Mouse (Mus musculus) central nervous system, embryonic 18 days (tissue): ENCODE results near the gene Abl1. TPM values are rescaled to one million over a fixed set of nuclear protein-coding genes. Genes with fewer than 3 reads are reported as not detected.

Experiments used
- polyA plus RNA-seq: library from polyadenylated mRNA; depleted of rRNA; stranded (reverse); fragments of >200 nt; gene quantifications from 2 replicates; pipeline ENCODE4 v1.2.3, GENCODE M21; 2012; rRNA removed

The Abl1 gene
- polyA plus RNA-seq, result 34.4 and 36.3 TPM in 2 replicates

DNA sequence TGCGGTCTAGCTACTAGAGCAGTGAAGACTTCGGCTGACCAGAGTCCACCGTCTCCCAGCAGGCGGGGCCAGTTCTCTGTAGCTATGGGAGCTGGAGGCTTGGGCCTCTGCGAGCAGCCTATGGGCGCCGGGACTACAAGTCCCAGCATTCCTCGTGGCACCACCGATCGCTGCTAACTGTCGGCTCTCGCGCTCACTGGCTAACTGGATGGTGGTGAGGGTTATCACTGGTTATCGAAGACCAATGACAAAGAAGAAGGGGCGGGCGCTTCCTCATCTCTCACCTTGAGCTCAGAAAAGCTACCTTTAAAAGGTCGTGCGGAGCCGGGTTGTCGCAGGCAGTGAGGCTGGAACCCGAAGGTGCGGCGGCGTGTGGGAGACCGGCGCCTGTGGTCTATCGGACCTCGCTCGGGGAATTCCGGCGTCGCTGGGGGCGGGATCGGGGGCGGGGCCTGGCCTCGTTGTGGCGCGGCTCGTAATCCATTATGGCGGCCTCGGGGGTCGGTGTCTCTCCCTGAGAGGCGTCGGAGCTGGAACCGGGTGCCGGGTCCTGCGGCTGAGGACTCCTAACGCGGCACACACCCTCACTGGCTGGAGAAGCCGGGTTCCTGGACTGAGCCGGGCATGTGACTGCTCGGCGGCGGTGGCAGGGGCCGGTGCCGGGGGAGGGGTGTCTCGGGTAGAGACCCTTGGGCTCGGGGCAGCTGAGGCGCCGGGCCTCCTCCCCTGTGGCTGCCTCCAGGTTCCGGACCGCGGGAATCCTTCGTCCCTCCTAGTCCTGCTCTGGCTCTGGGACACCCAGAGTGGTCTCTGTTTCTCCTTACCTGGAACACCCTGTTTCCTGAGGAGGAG, at the start of gene Abl1:
TSS of gene Abl1 (plus strand) at position 303 of the 852 bp plus-strand sequence.

DNA sequence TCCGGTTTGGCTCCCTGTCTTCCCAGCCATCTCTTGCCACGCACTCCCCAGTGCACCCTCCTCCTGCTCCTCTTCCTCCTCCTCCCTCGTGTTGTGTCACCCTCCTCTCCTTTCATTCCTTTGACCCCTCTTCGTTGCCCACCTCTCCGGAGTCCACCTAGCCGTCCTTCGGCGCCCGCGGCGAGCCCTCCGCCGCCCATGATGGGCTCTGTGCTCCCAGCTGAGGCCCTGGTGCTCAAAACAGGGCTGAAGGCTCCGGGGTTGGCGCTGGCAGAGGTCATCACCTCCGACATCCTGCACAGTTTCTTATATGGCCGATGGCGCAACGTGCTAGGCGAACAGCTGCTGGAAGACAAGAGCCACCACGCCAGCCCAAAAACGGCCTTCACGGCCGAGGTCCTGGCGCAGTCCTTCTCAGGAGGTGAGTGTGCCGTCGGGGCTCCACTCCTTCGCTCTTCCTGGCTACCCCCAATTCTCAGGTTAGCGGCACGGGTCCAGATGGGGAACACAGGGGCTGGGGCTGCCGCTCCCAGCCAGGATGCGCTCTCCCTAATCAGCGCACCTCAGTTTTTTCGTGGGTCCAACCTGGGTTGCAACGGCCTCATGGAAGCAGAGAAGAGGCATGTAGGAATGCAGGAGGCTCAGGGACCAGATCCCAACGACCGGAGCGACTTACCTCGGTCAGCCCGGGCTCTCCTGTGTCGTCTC, 48.1 kb upstream of the Abl1 start, which contains the start of gene Prdm12:
TSS of gene Prdm12 (plus strand) at position 137 of the 708 bp plus-strand sequence.

DNA sequence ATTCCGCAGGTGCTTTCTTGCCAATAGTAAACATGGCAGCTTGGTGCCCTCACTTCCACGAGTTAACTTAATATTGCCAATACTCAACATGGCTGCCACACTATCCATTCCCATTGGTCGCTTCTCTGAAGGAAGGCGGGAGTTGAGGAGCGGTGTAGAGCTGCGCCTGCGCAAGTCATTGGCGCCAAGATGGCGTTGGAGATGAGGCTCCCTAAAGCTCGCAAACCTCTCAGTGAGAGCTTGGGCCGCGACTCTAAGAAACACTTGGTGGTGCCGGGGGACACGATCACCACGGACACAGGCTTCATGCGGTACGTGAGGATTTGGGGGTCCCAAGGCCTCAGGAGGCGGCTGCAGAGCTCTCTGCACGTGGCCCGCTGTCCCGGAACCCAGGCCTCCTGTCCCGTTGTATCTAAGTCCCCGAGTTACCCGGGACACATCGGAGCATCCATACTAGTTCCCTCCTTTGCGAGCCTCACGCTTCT, 17.6 kb upstream of the Abl1 start, which contains the start of gene Exosc2:
TSS of gene Exosc2 (plus strand) at position 165 of the 485 bp plus-strand sequence.

DNA sequence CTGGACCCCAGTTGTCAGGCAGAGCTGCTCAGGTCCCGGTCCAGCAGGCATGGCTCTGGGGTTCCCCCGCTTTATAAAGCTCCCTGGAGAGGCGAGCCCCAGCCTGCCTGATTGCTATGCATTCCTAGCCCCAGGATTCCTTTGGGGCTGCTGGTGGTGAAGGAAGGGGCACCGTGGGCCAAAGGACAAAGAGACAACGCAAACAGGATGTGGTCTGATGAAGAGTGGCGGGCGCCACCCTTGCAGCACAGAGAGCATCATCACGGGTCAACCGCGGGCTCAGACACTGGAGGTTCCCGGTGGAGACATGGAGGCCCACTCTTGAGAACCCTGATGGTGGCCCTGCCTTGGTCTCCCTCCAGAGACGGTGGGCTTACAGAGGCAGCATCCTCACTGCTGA, 122.3 kb downstream of the Abl1 start, which contains the start of gene Qrfp:
TSS of gene Qrfp (minus strand) at position 137 of the 400 bp plus-strand sequence.

DNA sequence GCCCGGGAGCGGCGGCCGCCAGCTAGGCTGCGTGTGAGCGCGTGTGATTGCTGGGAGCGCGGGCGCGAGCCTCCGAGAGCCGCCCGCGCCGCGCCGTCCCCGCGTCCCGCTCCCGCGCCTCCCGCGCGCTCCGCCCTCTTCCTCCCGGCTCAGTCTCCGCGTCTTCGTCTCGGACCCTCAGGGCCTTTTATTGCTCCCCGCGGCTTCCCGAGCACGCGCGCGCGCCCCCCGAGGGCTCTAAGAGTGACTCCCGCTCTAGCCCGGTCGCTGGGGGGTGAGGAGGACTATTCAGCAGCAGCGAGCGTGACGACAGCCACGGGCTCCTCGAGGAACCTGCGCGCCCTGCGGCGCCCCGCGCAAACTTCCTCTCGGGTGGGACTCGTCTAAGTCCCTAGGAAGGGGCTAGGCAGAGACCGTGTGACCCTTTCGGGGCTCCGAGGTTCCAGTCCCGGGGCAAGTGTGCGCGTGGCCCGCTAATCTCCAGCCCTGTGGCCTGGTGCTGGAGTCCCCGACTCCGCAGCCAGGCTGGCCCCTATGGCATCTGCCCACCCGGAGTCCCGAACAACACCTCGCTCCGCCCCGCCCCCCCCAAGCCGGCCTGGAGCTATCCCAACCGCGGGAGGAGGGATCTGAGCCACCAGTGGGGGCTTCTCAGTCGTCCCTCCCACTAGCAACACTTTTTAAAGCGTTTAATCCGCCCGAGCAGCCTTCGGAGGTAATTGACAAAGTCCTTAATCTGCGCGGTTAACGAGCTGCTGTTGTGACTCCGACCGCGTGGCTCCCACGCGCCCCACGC, 157.9 kb downstream of the Abl1 start, which contains the start of gene Fibcd1:
TSS of gene Fibcd1 (minus strand) at position 110 of the 796 bp plus-strand sequence.

Other genes starting within 250 kb of the Abl1 start
- 11.1 and 11.9 TPM in 2 replicates for gene Ass1, start 218.2 kb upstream of the Abl1 start, polyA plus RNA-seq
- 39.0 and 40.5 TPM in 2 replicates for gene Fubp3, start 115.7 kb upstream of the Abl1 start, polyA plus RNA-seq
- 1.6 and 3.2 TPM in 2 replicates for gene Prdm12, start 48.3 kb upstream of the Abl1 start, polyA plus RNA-seq
- gene Exosc2, start 17.7 kb upstream of the Abl1 start, polyA plus RNA-seq, result 35.9 and 37.6 TPM in 2 replicates
- gene Qrfp, start 122.2 kb downstream of the Abl1 start, polyA plus RNA-seq, result 0.04 and 0.05 TPM in 2 replicates
- gene Fibcd1, start 157.6 kb downstream of the Abl1 start, polyA plus RNA-seq, result 7.2 and 8.1 TPM in 2 replicates
- gene Lamc3, start 198.9 kb downstream of the Abl1 start, polyA plus RNA-seq, result 3.6 and 4.1 TPM in 2 replicates